Mouse (Mus musculus) spleen, adult 2 months (tissue): ENCODE data around the gene Nfkbia. TPM values are rescaled to one million over a fixed set of nuclear protein-coding genes. Genes with fewer than 3 reads are reported as not detected.

Source experiments
- DNase-seq, 2 experiments: peaks; one replicate each; pipeline versions ENCODE4 v3.0.0 to v3.0.0-alpha.2; 2012 to 2021; ENCODE audit warnings: low spot score in 2 of 2, low read depth in 1 of 2
- H3K27ac ChIP-seq: fragments of 200-500 bp; 2 replicates; pipeline ENCODE4 v1.5.1; 2012; ENCODE audit warnings: low read length, inconsistent platforms; ENCODE audit not compliant: insufficient read depth
- H3K27me3 ChIP-seq: fragments of 200-500 bp; 2 replicates; pipeline ENCODE4 v1.6.1; 2012; ENCODE audit warnings: mild to moderate bottlenecking, moderate library complexity, low read length, inconsistent platforms; ENCODE audit not compliant: control insufficient read depth, insufficient read depth
- H3K36me3 ChIP-seq: fragments of 200-500 bp; 2 replicates; pipeline ENCODE4 v1.6.1; 2012; ENCODE audit warnings: mild to moderate bottlenecking, low read length, inconsistent platforms; ENCODE audit not compliant: control insufficient read depth, insufficient read depth
- H3K4me1 ChIP-seq: fragments of 200-500 bp; 2 replicates; pipeline ENCODE4 v1.6.1; 2011; ENCODE audit warnings: inconsistent platforms; ENCODE audit not compliant: control insufficient read depth, insufficient read depth, insufficient read length
- H3K4me3 ChIP-seq: fragments of 200-500 bp; 2 replicates; pipeline ENCODE4 v1.5.1; 2011; ENCODE audit warnings: mild to moderate bottlenecking, inconsistent platforms; ENCODE audit not compliant: insufficient read depth, insufficient read length; ENCODE audit errors: extremely low read depth
- CTCF ChIP-seq: fragments of 200-500 bp; IDR thresholded peaks from 2 replicates; pipeline ENCODE4 v1.5.1; 2011; ENCODE audit warnings: mild to moderate bottlenecking, inconsistent platforms; ENCODE audit not compliant: insufficient read depth, insufficient read length, insufficient replicate concordance; ENCODE audit errors: extremely low read depth
- POLR2A ChIP-seq: fragments of 200-500 bp; IDR thresholded peaks from 2 replicates; pipeline ENCODE4 v1.6.1; 2011; ENCODE audit warnings: low read depth, low read length, inconsistent platforms
- WGBS: fragments of 180-500 bp; shearing (Covaris S2); methylation state at CpG from one replicate; pipeline ENCODE4 v1.1.7; 2018; 5-methylcytosine and 5-hydroxymethylcytosine counted together
- polyA plus RNA-seq: library from polyadenylated mRNA; depleted of rRNA; stranded (reverse); fragments of >200 nt; gene quantifications from 2 replicates; pipeline ENCODE4 v1.2.3, GENCODE M21; 2012

Nfkbia gene
- polyA plus RNA-seq, 1 experiment: 287 TPM

DNA sequence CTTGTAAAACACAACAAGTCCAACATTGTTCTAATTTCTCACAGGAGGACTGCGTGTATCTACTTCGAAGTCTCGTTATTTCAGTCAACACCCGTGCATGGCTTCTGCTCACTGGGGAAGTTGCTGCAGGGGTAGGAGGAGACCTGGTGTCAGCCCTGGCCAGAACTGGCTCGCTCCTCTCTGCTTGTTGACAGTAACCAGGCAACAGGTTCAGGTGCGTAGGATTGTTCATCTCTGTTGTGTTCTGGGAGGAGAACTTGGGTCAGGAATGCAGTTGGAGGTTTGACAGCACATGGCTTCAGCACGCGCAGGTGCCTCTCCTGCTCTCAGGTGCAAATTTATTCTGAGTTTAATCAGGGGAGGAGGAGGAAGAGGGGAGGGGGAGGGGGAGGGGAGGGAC, 5.3 kb upstream of the Nfkbia start:
- 67% methylated on average over 8 of the region's 8 CpGs for WGBS
- Histone ChIP-seq H3K4me3 (no peak overlapping the region), H3K36me3 (no peaks in the 10 kb centered on the region), H3K4me1 (peaks cover 8% of the 10 kb centered on the region; the same call in 1 of the 2 replicates), H3K27me3 (no peaks in the 10 kb centered on the region), H3K27ac (no peak overlapping the region)
- no peak for DNase-seq
- no peak for TF ChIP-seq CTCF
- no peak for TF ChIP-seq POLR2A

DNA sequence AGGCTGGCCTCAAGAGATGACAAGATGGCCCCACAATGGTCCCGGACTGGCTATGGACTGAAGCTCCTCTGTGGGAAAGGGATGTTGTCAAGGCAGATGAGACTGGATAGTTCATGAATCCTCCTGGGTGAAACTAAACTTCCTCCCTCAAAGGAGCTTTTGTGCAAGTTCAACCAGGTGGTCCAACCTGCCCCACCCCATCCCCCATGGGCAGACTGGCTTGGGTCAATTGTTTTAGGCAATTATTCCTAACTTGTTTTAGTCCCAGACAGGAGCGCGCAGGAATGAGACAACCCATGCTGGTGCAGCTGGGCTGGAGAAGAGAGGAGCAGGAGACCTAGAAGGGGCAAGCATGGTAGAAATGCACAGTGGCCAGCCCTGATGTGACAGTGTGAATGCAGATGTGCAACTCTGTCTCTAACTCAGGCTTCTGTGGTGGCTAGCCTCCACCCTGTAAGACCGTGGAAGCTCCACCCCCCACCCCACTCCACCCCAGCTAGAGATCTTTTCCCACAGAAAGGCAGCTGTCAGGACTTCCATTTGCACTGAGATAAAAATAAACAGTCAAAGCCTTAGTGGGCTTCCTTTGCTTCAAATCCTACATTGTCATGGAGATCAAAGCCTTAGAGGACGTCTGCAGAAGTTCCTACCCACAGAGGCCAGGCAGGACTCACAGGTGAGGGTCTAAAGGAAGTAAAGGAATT, 3.6 kb upstream of the Nfkbia start:
- Histone ChIP-seq H3K36me3 (peaks cover 6% of the 10 kb centered on the region), H3K4me3 (no peak overlapping the region), H3K27ac (no peak overlapping the region), H3K27me3 (no peaks in the 10 kb centered on the region), H3K4me1 (peaks cover 8% of the 10 kb centered on the region; the same call in 1 of the 2 replicates)
- 73% methylated on average over 5 of the region's 5 CpGs for WGBS
- no peak for DNase-seq
- TF ChIP-seq CTCF: no peak
- TF ChIP-seq POLR2A: no peak

DNA sequence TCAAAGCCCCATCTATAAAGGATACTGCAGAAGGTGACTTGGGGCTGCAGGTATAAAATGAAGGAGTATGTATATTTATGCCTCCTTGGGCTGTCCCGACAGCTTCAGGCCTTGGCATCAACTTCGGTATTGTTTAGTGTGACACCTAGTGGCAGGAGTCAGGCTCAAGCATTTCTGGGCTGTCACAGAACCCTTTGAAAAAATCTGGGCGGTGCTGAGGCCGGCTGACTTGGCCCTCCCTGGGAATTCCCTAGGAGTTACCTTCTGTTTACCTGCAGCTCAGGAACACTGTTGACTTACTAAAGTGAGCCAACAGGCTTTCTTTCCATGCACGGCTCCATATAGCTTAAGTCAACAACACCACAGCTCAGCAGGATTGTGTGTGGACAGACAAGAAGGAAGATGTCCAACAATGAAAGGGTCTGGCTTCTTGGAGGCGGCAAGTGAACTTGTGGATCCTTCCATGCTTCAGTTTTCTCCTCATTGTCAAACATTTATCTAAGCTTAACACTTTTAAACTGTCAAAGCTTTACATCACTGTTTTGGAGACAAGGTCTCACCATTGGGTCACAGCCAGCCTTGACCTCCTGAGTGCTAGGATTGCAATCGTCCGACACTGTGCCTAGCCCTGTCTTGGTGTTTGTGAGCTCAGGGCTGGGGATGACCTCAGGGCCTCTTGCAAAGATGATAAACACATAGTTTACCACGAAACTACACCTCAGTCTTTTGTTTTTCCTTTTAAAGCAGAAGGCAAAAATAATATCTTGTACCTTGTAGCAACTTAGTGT, 2.9 kb upstream of the Nfkbia start:
- 41% methylated on average over 9 of the region's 9 CpGs for WGBS
- Histone ChIP-seq H3K4me1 (peaks cover 12% of the 10 kb centered on the region; the same call in 1 of the 2 replicates), H3K27ac (no peak overlapping the region), H3K4me3 (no peak overlapping the region), H3K27me3 (no peaks in the 10 kb centered on the region), H3K36me3 (peaks cover 13% of the 10 kb centered on the region)
- TF ChIP-seq POLR2A (no peak), CTCF (peak; percentile 82; the same call in 1 of the 2 replicates)
- DNase-seq: peak; percentile 64 to 73

DNA sequence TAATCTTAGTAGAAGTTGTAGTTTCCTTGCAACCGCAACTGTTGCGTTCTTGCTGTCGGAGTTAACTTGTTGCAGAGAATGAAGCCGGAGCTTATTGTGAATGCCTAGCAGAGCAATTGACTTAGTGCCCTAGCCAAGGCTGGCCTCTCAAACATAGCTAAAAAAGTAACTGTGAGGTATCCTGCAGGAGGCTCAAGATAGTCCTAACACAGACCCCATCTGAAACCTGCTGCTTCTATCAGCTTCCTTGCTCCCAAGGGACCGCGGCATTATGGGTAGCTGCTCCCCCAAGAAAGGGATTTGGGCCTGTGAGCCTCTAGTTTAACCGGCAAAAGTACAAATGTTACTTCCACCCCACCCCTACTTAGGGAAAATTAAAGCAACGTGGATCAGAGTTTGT, 934 bp upstream of the Nfkbia start:
- H3K36me3 ChIP-seq: peaks cover 25% of the 10 kb centered on the region
- no peaks in the 10 kb centered on the region for H3K27me3 ChIP-seq
- H3K4me3 ChIP-seq: peak overlapping the region; percentile 55; the same call in 1 of the 2 replicates
- H3K4me1 ChIP-seq: peaks cover 18% of the 10 kb centered on the region; the same call in 1 of the 2 replicates
- WGBS: 83% methylated on average over 8 of the region's 8 CpGs
- no peak for DNase-seq
- no peak for TF ChIP-seq POLR2A
- H3K27ac ChIP-seq: peak overlapping the region; percentile 99

DNA sequence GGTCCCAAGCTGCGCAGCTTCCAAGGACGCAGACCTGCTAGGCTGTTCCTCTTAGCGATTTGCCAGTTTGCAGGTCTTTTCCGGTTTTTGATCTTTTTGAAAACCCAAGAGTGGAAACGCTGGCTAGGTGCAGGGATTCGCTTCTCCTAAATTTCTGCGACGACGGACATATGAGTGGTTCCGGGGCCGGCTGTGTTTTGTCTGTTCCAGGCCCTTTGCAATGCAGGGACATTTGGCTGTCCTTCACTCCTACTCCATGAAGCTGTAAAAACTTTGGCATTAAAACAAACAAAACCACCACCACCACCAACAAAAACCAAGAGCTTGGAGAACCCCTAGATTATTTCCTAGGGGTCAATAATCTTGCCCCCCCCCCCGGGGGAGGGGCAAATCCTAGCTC, 494 bp upstream of the Nfkbia start:
- WGBS: 3% methylated on average over 12 of the region's 12 CpGs
- H3K4me1 ChIP-seq: peaks cover 21% of the 10 kb centered on the region; the same call in 1 of the 2 replicates
- H3K27ac ChIP-seq: peak overlapping the region; percentile 99
- H3K27me3 ChIP-seq: no peaks in the 10 kb centered on the region
- H3K36me3 ChIP-seq: peaks cover 28% of the 10 kb centered on the region
- peak overlapping the region; percentile 55 for H3K4me3 ChIP-seq
- TF ChIP-seq POLR2A: no peak
- TF ChIP-seq CTCF: no peak
- no peak for DNase-seq

DNA sequence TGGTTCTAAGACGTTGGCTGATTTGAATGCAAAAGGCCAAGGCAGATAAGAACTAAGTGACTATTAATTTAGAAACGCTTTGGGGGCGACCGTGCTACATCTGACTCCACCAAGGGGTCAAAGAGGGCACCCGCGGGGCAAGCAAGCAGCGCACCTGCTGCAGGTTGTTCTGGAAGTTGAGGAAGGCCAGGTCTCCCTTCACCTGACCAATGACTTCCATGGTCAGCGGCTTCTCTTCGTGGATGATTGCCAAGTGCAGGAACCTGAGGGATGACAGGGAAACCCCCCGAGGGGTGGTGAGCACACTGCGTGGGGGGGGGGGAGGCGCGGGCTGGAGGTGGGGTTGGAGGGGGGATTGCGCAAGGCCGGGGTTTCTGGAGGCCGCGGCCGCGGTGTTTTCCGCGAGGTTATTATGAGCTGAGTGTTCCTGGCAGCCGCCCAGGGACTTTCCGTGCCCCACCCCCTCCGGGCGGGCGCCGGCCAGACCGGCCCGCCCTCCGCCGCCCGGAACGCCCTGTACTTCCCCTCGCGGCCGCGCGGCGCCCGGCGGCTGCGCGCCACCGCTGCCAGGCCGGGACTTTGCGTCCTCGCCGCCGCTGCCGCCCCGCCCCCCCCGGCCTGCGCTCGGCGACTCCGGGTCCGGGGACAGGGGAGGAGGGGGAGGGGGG, 797 bp downstream of the Nfkbia start:
- TF ChIP-seq POLR2A (no peak), CTCF (no peak)
- Histone ChIP-seq H3K4me3 (peak overlapping the region; percentile 92), H3K27me3 (no peaks in the 10 kb centered on the region), H3K27ac (peak overlapping the region; percentile 99), H3K36me3 (peaks cover 33% of the 10 kb centered on the region), H3K4me1 (peaks cover 28% of the 10 kb centered on the region; the same call in 1 of the 2 replicates)
- 2% methylated on average over 35 of the region's 57 CpGs for WGBS
- peak; percentile 87 to 98 for DNase-seq
